Mouse (Mus musculus) forebrain, embryonic 10.5 days (tissue): ENCODE data around the gene Krit1. TPM values are rescaled to one million over a fixed set of nuclear protein-coding genes. Genes with fewer than 3 reads are reported as not detected.

Experiments used
- polyA plus RNA-seq: library from polyadenylated mRNA; unstranded; fragments of >200 nt; fragmentation: Nextera tagmentation; extraction: Ambion mirVana; gene quantifications from 2 replicates; pipeline ENCODE4 v1.2.1, GENCODE M21; 2016

Krit1 gene
- polyA plus RNA-seq, 1 experiment from 2014 or later, result 61.5 TPM

Other genes starting within 250 kb of the Krit1 start
- gene 1700109H08Rik, start 231.6 kb upstream of the Krit1 start, polyA plus RNA-seq, result 3.3 and 3.7 TPM in 2 replicates
- 15.9 and 16.3 TPM in 2 replicates for gene Pex1, start 207.1 kb upstream of the Krit1 start, polyA plus RNA-seq
- 14.3 and 15.7 TPM in 2 replicates for gene Rbm48, start 206.6 kb upstream of the Krit1 start, polyA plus RNA-seq
- gene Tmbim7, start 152.0 kb upstream of the Krit1 start, polyA plus RNA-seq, result not detected in 2 replicates
- gene Gatad1, start 146.0 kb upstream of the Krit1 start, polyA plus RNA-seq, result 70.6 and 77.4 TPM in 2 replicates
- 9.7 and 9.9 TPM in 2 replicates for gene Ankib1, start 259 bp upstream of the Krit1 start, polyA plus RNA-seq
- gene Lrrd1, start 42.0 kb downstream of the Krit1 start, polyA plus RNA-seq, result 0.09 and 0.15 TPM in 2 replicates
- gene Mterf1a, start 90.7 kb downstream of the Krit1 start, polyA plus RNA-seq, result 7.9 and 10.7 TPM in 2 replicates
- gene Akap9, start 124.9 kb downstream of the Krit1 start, polyA plus RNA-seq, result 118 and 128 TPM in 2 replicates